Mouse (Mus musculus) forebrain, postnatal 0 days (tissue): ENCODE results near the gene Gas7. TPM values are rescaled to one million over a fixed set of nuclear protein-coding genes. Genes with fewer than 3 reads are reported as not detected.

Source experiments
- ATAC-seq: fragments of 200-750 bp; cut with Nextera tagmentation; 2 replicates; pipeline ENCODE4 v1.8.0; 2017; ENCODE audit warnings: mild to moderate bottlenecking, moderate library complexity
- DNase-seq: peaks from one replicate; pipeline ENCODE4 v3.0.0-alpha.2; 2015
- H3K27ac ChIP-seq: fragments of 300-500 bp; sonication (generic); 2 replicates; pipeline ENCODE4 v1.5.1; 2014; ENCODE audit warnings: low read depth, mild to moderate bottlenecking, antibody characterized with exemption, low read length, moderate library complexity, mixed read lengths
- H3K27me3 ChIP-seq: fragments of 300-500 bp; sonication (generic); 2 replicates; pipeline ENCODE4 v1.6.1; 2014; ENCODE audit warnings: mild to moderate bottlenecking, low read length, mixed read lengths; ENCODE audit not compliant: insufficient read depth
- H3K36me3 ChIP-seq: fragments of 300-500 bp; sonication (generic); 2 replicates; pipeline ENCODE4 v1.6.1; 2014; ENCODE audit warnings: mild to moderate bottlenecking, moderate library complexity; ENCODE audit not compliant: insufficient read depth
- H3K4me1 ChIP-seq: fragments of 300-500 bp; sonication (generic); 2 replicates; pipeline ENCODE4 v1.6.1; 2014; ENCODE audit warnings: antibody characterized with exemption; ENCODE audit not compliant: insufficient read depth
- H3K4me2 ChIP-seq: fragments of 300-500 bp; sonication (generic); 2 replicates; pipeline ENCODE4 v1.6.1; 2014; ENCODE audit warnings: low read depth, mild to moderate bottlenecking, moderate library complexity
- H3K4me3 ChIP-seq: fragments of 300-500 bp; sonication (generic); 2 replicates; pipeline ENCODE4 v1.5.1; 2014; ENCODE audit warnings: low read depth, low read length, mixed read lengths
- H3K9ac ChIP-seq: fragments of 300-500 bp; sonication (generic); 2 replicates; pipeline ENCODE4 v1.6.1; 2014; ENCODE audit warnings: mild to moderate bottlenecking
- H3K9me3 ChIP-seq: fragments of 300-500 bp; sonication (generic); 2 replicates; pipeline ENCODE4 v1.6.1; 2016; ENCODE audit warnings: low read length
- CTCF ChIP-seq: sonication (generic); IDR thresholded peaks from 2 replicates; pipeline ENCODE4 v1.5.1; 2016; ENCODE audit warnings: antibody characterized with exemption, control low read depth, low read depth
- WGBS: fragments of 180-500 bp; shearing (Covaris S2); extraction: QIAGEN DNeasy Blood & Tissue Kit; methylation state at CpG from one replicate; pipeline ENCODE4 v1.1.7; 2014; 5-methylcytosine and 5-hydroxymethylcytosine counted together
- polyA plus RNA-seq: library from polyadenylated mRNA; unstranded; fragments of >200 nt; fragmentation: Nextera tagmentation; extraction: Ambion mirVana; gene quantifications from 2 replicates; pipeline ENCODE4 v1.2.1, GENCODE M21; 2015
- total RNA-seq: library from RNA; depleted of rRNA; stranded (reverse); fragments of >200 nt; gene quantifications from 2 replicates; pipeline ENCODE4 v1.2.3, GENCODE M21; 2014

Gas7 gene
- total and polyA plus RNA-seq, 2 experiments from 2014 or later, result 124 to 176 TPM

GRCm38 (mm10) chr11:67568815-67569214 lies 113.6 kb downstream of the Gas7 start:
- H3K27ac ChIP-seq, result no peak overlapping the region
- peaks cover 15% of the 10 kb centered on the region for H3K4me1 ChIP-seq
- no peaks in the 10 kb centered on the region for H3K36me3 ChIP-seq
- no peak for TF ChIP-seq CTCF
- ATAC-seq, result no peak
- DNase-seq, result no peak
- H3K27me3 ChIP-seq, result no peaks in the 10 kb centered on the region
- no peak overlapping the region for H3K4me3 ChIP-seq
- WGBS, result 72% methylated on average over 5 of the region's 5 CpGs
- no peak overlapping the region for H3K4me2 ChIP-seq
- no peaks in the 10 kb centered on the region for H3K9me3 ChIP-seq
- no peak overlapping the region for H3K9ac ChIP-seq

- no peak for TF ChIP-seq CTCF
- peak; percentile 74 for ATAC-seq
- Histone ChIP-seq H3K9ac (no peak overlapping the region), H3K27me3 (no peaks in the 10 kb centered on the region), H3K4me1 (peaks cover 15% of the 10 kb centered on the region), H3K36me3 (no peaks in the 10 kb centered on the region), H3K4me3 (no peak overlapping the region), H3K9me3 (no peaks in the 10 kb centered on the region), H3K4me2 (0 out of 2 replicates have a peak overlapping the region, but pooled peaks have one; percentile 15), H3K27ac (peak overlapping the region; percentile 71)
- WGBS, result 18% methylated on average over 8 of the region's 8 CpGs
- DNase-seq, result peak; percentile 81
Measured at GRCm38 (mm10) chr11:67570947-67571346, 115.7 kb downstream of the Gas7 start.

- 90% methylated on average over 5 of the region's 5 CpGs for WGBS
- no peak for ATAC-seq
- peaks cover 15% of the 10 kb centered on the region for H3K4me1 ChIP-seq
Measured at GRCm38 (mm10) chr11:67574344-67574743, 119.1 kb downstream of the Gas7 start.

GRCm38 (mm10) chr11:67577472-67577871 lies 122.2 kb downstream of the Gas7 start:
- no peaks in the 10 kb centered on the region for H3K9me3 ChIP-seq
- DNase-seq (no peak), ATAC-seq (no peak)
- no peak for TF ChIP-seq CTCF
- 88% methylated on average over 5 of the region's 5 CpGs for WGBS
- H3K9ac ChIP-seq, result no peak overlapping the region
- no peaks in the 10 kb centered on the region for H3K36me3 ChIP-seq
- no peak overlapping the region for H3K4me3 ChIP-seq
- no peak overlapping the region for H3K4me2 ChIP-seq
- no peak overlapping the region for H3K27ac ChIP-seq
- no peaks in the 10 kb centered on the region for H3K4me1 ChIP-seq
- no peaks in the 10 kb centered on the region for H3K27me3 ChIP-seq

More at GRCm38 (mm10) chr11:67574344-67574743, 119.1 kb downstream of the Gas7 start:
- Histone ChIP-seq H3K9ac (no peak overlapping the region), H3K9me3 (no peaks in the 10 kb centered on the region), H3K4me3 (no peak overlapping the region), H3K27ac (no peak overlapping the region), H3K36me3 (no peaks in the 10 kb centered on the region), H3K4me2 (no peak overlapping the region), H3K27me3 (no peaks in the 10 kb centered on the region)
- DNase-seq, result no peak
- no peak for TF ChIP-seq CTCF

GRCm38 (mm10) chr11:67577994-67578393 lies 122.8 kb downstream of the Gas7 start:
- H3K9ac ChIP-seq, result no peak overlapping the region
- H3K36me3 ChIP-seq, result no peaks in the 10 kb centered on the region
- DNase-seq, result no peak
- ATAC-seq, result no peak
- no peaks in the 10 kb centered on the region for H3K9me3 ChIP-seq
- H3K4me1 ChIP-seq, result no peaks in the 10 kb centered on the region
- H3K4me3 ChIP-seq, result no peak overlapping the region
- 82% methylated on average over 4 of the region's 4 CpGs for WGBS
- no peak overlapping the region for H3K27ac ChIP-seq
- H3K27me3 ChIP-seq, result no peaks in the 10 kb centered on the region
- no peak for TF ChIP-seq CTCF
- H3K4me2 ChIP-seq, result no peak overlapping the region

GRCm38 (mm10) chr11:67579136-67579535 lies 123.9 kb downstream of the Gas7 start:
- Histone ChIP-seq H3K36me3 (no peaks in the 10 kb centered on the region), H3K4me1 (no peaks in the 10 kb centered on the region), H3K27me3 (no peaks in the 10 kb centered on the region), H3K27ac (no peak overlapping the region), H3K4me3 (no peak overlapping the region), H3K9ac (no peak overlapping the region), H3K9me3 (no peaks in the 10 kb centered on the region), H3K4me2 (no peak overlapping the region)
- DNase-seq (no peak), ATAC-seq (no peak)
- TF ChIP-seq CTCF, result no peak
- WGBS, result 76% methylated on average over 9 of the region's 9 CpGs

GRCm38 (mm10) chr11:67581549-67581948 lies 126.3 kb downstream of the Gas7 start:
- Histone ChIP-seq H3K27ac (no peak overlapping the region), H3K4me2 (no peak overlapping the region), H3K4me3 (no peak overlapping the region), H3K4me1 (no peaks in the 10 kb centered on the region), H3K27me3 (no peaks in the 10 kb centered on the region), H3K9ac (no peak overlapping the region), H3K36me3 (no peaks in the 10 kb centered on the region), H3K9me3 (no peaks in the 10 kb centered on the region)
- DNase-seq, result no peak
- TF ChIP-seq CTCF, result no peak
- no peak for ATAC-seq
- 51% methylated on average over 7 of the region's 7 CpGs for WGBS
